Mouse (Mus musculus) heart, adult 9 months (tissue): ENCODE data around the gene Tbr1.

ENCODE experiments used
- DNase-seq, 2 experiments: peaks; one replicate each; pipeline ENCODE4 v3.0.0; 2022; ENCODE audit warnings: low spot score in 2 of 2

Gene Tbr1

GRCm38 (mm10) chr2:61802656-61803251 is at the start of gene Tbr1:
Gene Tbr1, plus strand, starts transcription at chr2:61802930.
- no peak for DNase-seq

- no peak for DNase-seq
Measured at GRCm38 (mm10) chr2:61754989-61755388, 47.7 kb upstream of the Tbr1 start.

GRCm38 (mm10) chr2:61759234-61759855 is 43.4 kb upstream of the Tbr1 start:
- no peak for DNase-seq

GRCm38 (mm10) chr2:61760044-61760443 is 42.7 kb upstream of the Tbr1 start:
- no peak for DNase-seq

- no peak for DNase-seq
Measured at GRCm38 (mm10) chr2:61764470-61765105, 38.1 kb upstream of the Tbr1 start.

GRCm38 (mm10) chr2:61765526-61765925 is 37.2 kb upstream of the Tbr1 start:
- DNase-seq, result no peak

- no peak for DNase-seq
Measured at GRCm38 (mm10) chr2:61780794-61781193, 21.9 kb upstream of the Tbr1 start.

- no peak for DNase-seq
Measured at GRCm38 (mm10) chr2:61794960-61795359, 7.8 kb upstream of the Tbr1 start.

- no peak for DNase-seq
Measured at GRCm38 (mm10) chr2:61798048-61798447, 4.7 kb upstream of the Tbr1 start.

GRCm38 (mm10) chr2:61803443-61804367 is 975 bp downstream of the Tbr1 start:
- no peak for DNase-seq

GRCm38 (mm10) chr2:61804382-61804840 is 1.7 kb downstream of the Tbr1 start:
- no peak for DNase-seq

GRCm38 (mm10) chr2:61804841-61805540 is 2.3 kb downstream of the Tbr1 start:
- DNase-seq, result no peak

- DNase-seq, result no peak
Measured at GRCm38 (mm10) chr2:61805541-61806345, 3.0 kb downstream of the Tbr1 start.

GRCm38 (mm10) chr2:61806346-61806825 is 3.7 kb downstream of the Tbr1 start:
- no peak for DNase-seq

- no peak for DNase-seq
Measured at GRCm38 (mm10) chr2:61807151-61807550, 4.4 kb downstream of the Tbr1 start.

GRCm38 (mm10) chr2:61807781-61808180 is 5.1 kb downstream of the Tbr1 start:
- no peak for DNase-seq

GRCm38 (mm10) chr2:61808776-61809175 is 6.0 kb downstream of the Tbr1 start:
- DNase-seq, result no peak

GRCm38 (mm10) chr2:61809381-61809780 is 6.7 kb downstream of the Tbr1 start:
- no peak for DNase-seq

GRCm38 (mm10) chr2:61810751-61811150 is 8.0 kb downstream of the Tbr1 start:
- DNase-seq, result no peak

- DNase-seq, result no peak
Measured at GRCm38 (mm10) chr2:61811163-61811506, 8.4 kb downstream of the Tbr1 start.
